Mouse (Mus musculus): ENCODE data around the gene Figla.

The Figla gene

GRCm38 (mm10) chr6:86069009-86069408 lies 53.0 kb downstream of the Figla start:
- in situ Hi-C loops (cut with MboI, MseI): no loop called here

GRCm38 (mm10) chr6:86069856-86070255 lies 53.9 kb downstream of the Figla start:
- in situ Hi-C loops (cut with MboI, MseI): no loop called here

DNA sequence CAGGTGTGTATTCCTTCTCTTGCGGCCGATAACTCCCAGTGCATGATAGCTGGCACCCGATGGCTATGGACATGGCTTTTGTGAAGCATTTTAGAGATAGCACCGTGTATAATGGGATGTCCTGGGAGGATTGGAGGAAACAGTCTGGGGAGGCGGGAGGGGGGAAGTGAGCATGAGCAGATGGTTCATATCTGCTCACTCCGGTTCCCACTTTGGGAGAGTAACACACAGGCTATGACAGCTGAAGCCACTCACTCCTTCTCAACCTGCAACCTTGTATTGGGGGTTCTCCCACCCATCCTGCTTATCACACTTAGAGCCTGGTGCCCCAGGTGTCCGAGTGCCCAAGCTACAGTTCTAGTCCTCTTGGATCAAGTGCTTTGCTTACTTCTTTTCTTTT lies 54.3 kb downstream of the Figla start:
- in situ Hi-C loops (cut with MboI, MseI): no loop called here
